Comparison of ENCODE assay signal across 17 mouse cellular contexts in genomic region chr17:37078990-37079389, GRCm38 (mm10). TPM values are rescaled to one million over a fixed set of nuclear protein-coding genes. Genes with fewer than 3 reads are reported as not detected.
DNase-seq lines count a peak whose midpoint lies in the region; ATAC-seq lines count a peak whose summit lies in the region.
"Had no signal": no experiment of that assay in that cellular context is flagged by ENCODE, and none has a peak within 500 bp of the region (broad histone marks: within the 10 kb centered on the region; RNA-seq: fewer than 3 reads in every experiment).

No protein-coding gene starts in this region.

- intact Hi-C loops in heart, postnatal 25 days (cut with DNase I) = no loop called here

- H3K27me3 ChIP-seq in embryonic facial prominence, embryonic 11.5 days (ENCODE audit: control insufficient read depth, insufficient read depth, low read length) = no peaks in the 10 kb centered on the region
- H3K27me3 ChIP-seq in embryonic facial prominence, embryonic 10.5 days (replicated peaks; ENCODE audit: low read depth, poor library complexity, severe bottlenecking) = no peaks in the 10 kb centered on the region
- H3K27me3 ChIP-seq in forebrain, embryonic 16.5 days (replicated peaks; ENCODE audit: control insufficient read depth, insufficient read depth, low read length) = no peaks in the 10 kb centered on the region
- peaks cover 10% of the 10 kb centered on the region for H3K27me3 ChIP-seq in midbrain, embryonic 12.5 days

- peaks cover 2% of the 10 kb centered on the region; the same call in 1 of the 2 replicates for H3K36me3 ChIP-seq in embryonic facial prominence, embryonic 11.5 days (replicated peaks; ENCODE audit: control insufficient read depth, insufficient read depth, low read depth, low read length)
- H3K36me3 ChIP-seq in embryonic facial prominence, embryonic 10.5 days (replicated peaks) = peaks cover 34% of the 10 kb centered on the region
- H3K36me3 ChIP-seq in forebrain, embryonic 16.5 days (ENCODE audit: control insufficient read depth, insufficient read depth) = peaks cover 15% of the 10 kb centered on the region
- H3K36me3 ChIP-seq in midbrain, embryonic 12.5 days = peaks cover 29% of the 10 kb centered on the region

- H3K9me3 ChIP-seq in embryonic facial prominence, embryonic 11.5 days (replicated peaks; ENCODE audit: control insufficient read depth, low read length) = no peaks in the 10 kb centered on the region
- H3K9me3 ChIP-seq in embryonic facial prominence, embryonic 10.5 days = no peaks in the 10 kb centered on the region
- no peaks in the 10 kb centered on the region for H3K9me3 ChIP-seq in forebrain, embryonic 16.5 days (ENCODE audit: control insufficient read depth, low read length)
- H3K9me3 ChIP-seq in midbrain, embryonic 12.5 days = no peaks in the 10 kb centered on the region

- no peak overlapping the region for H3K9ac ChIP-seq in embryonic facial prominence, embryonic 11.5 days (replicated peaks; ENCODE audit: low read length)
- H3K9ac ChIP-seq in forebrain, embryonic 16.5 days (replicated peaks; ENCODE audit: low read depth, low read length) = 0 out of 2 replicates have a peak overlapping the region, but pooled peaks have one; percentile 12
- no peak overlapping the region for H3K9ac ChIP-seq in midbrain, embryonic 12.5 days (replicated peaks)

- ATAC-seq in embryonic facial prominence, embryonic 11.5 days (replicated peaks; ENCODE audit: insufficient number of reproducible peaks, low FRiP score, low TSS enrichment, low read depth) = no peak
- ATAC-seq in forebrain, embryonic 16.5 days = peak; percentile 43
- ATAC-seq in midbrain, embryonic 12.5 days (ENCODE audit: low FRiP score, low read depth) = peak; percentile 57
- ATAC-seq in activated CD4-positive, CD25-positive, alpha-beta regulatory T cell, adult 4 months = no peak

- no peak overlapping the region for H3K27ac ChIP-seq in embryonic facial prominence, embryonic 11.5 days (replicated peaks; ENCODE audit: low read depth, low read length)
- no peak overlapping the region for H3K27ac ChIP-seq in embryonic facial prominence, embryonic 10.5 days (replicated peaks)
- H3K27ac ChIP-seq in forebrain, embryonic 16.5 days (ENCODE audit: low read length) = peak overlapping the region; percentile 3; the same call in 1 of the 2 replicates
- peak overlapping the region; percentile 39 for H3K27ac ChIP-seq in midbrain, embryonic 12.5 days (replicated peaks)
- H3K27ac ChIP-seq: macrophage had no signal

- WGBS in embryonic facial prominence, embryonic 11.5 days = 9% methylated on average over 2 of the region's 2 CpGs
- WGBS in embryonic facial prominence, embryonic 10.5 days = 10% methylated on average over 2 of the region's 2 CpGs
- 7% methylated on average over 2 of the region's 2 CpGs for WGBS in forebrain, embryonic 16.5 days
- 1% methylated on average over 2 of the region's 2 CpGs for WGBS in midbrain, embryonic 12.5 days

- no peak overlapping the region for H3K4me2 ChIP-seq in embryonic facial prominence, embryonic 11.5 days (ENCODE audit: low read depth, low read length)
- no peak overlapping the region for H3K4me2 ChIP-seq in forebrain, embryonic 16.5 days (ENCODE audit: low read length)
- H3K4me2 ChIP-seq in midbrain, embryonic 12.5 days (replicated peaks) = peak overlapping the region; percentile 25

- no peaks in the 10 kb centered on the region for H3K4me1 ChIP-seq in embryonic facial prominence, embryonic 11.5 days (ENCODE audit: control insufficient read depth, insufficient read depth, low read length)
- H3K4me1 ChIP-seq in embryonic facial prominence, embryonic 10.5 days = peaks cover 26% of the 10 kb centered on the region
- H3K4me1 ChIP-seq in forebrain, embryonic 16.5 days (replicated peaks; ENCODE audit: control insufficient read depth, insufficient read depth, low read length) = peaks cover 16% of the 10 kb centered on the region
- H3K4me1 ChIP-seq in midbrain, embryonic 12.5 days = peaks cover 22% of the 10 kb centered on the region

- peak; percentile 23 for DNase-seq in embryonic facial prominence, embryonic 11.5 days (ENCODE audit: low spot score)
- no peak for DNase-seq in embryonic facial prominence, embryonic 10.5 days (ENCODE audit: low spot score)
- peak; percentile 98 for DNase-seq in R1 (ENCODE audit: low read depth, low spot score)
- no peak for DNase-seq in heart, postnatal 25 days (ENCODE audit: low spot score)
- DNase-seq in adrenal gland, adult 18-20 months (ENCODE audit: low spot score in 2 of 2) = no peak
- DNase-seq: adrenal gland, adult 8-10 months; kidney, postnatal 25 days; thymus, postnatal 14 days had no signal

- H3K4me3 ChIP-seq in embryonic facial prominence, embryonic 11.5 days (ENCODE audit: low read depth, low read length) = no peak overlapping the region
- H3K4me3 ChIP-seq in embryonic facial prominence, embryonic 10.5 days = no peak overlapping the region
- H3K4me3 ChIP-seq in forebrain, embryonic 16.5 days (replicated peaks; ENCODE audit: low read length) = no peak overlapping the region
- H3K4me3 ChIP-seq in midbrain, embryonic 12.5 days = no peak overlapping the region

RNA-seq across cellular contexts. Expression of gene Olfr90, which starts 9.3 kb away (rescaled TPM):
- not detected in 2 replicates for polyA plus RNA-seq in embryonic facial prominence, embryonic 11.5 days (2014; fragmentation: Nextera tagmentation; extraction: Ambion mirVana)
- 0.19 TPM in 1 of 2 replicates, not detected in the other for polyA plus RNA-seq in embryonic facial prominence, embryonic 10.5 days (2016; fragmentation: Nextera tagmentation; extraction: Ambion mirVana)
- polyA plus RNA-seq in forebrain, embryonic 16.5 days (2015; fragmentation: Nextera tagmentation; extraction: Ambion mirVana) = not detected in 2 replicates
- 0.14 TPM in 1 of 2 replicates, not detected in the other for polyA plus RNA-seq in midbrain, embryonic 12.5 days (2016; fragmentation: Nextera tagmentation; extraction: Ambion mirVana)
- polyA plus RNA-seq in activated CD4-positive, CD25-positive, alpha-beta regulatory T cell, adult 4 months (2017; shearing (Covaris generic)) = under 1 TPM in 1 of 2 experiments, not detected in 1; 0.19 TPM
- not detected for total RNA-seq in heart, postnatal 25 days (2021)
- total RNA-seq in adrenal gland, adult 18-20 months (2021) = not detected
- total RNA-seq: adrenal gland, adult 8-10 months; heart, adult 8-10 months; left cerebral cortex, postnatal 25 days had no signal
- polyA plus RNA-seq: cortical plate, adult 2 months; liver, embryonic 16.5 days; macrophage had no signal

RNA-seq across cellular contexts. Expression of gene Olfr91, which starts 19.1 kb away (rescaled TPM):
- polyA plus RNA-seq in embryonic facial prominence, embryonic 11.5 days (2014; fragmentation: Nextera tagmentation; extraction: Ambion mirVana) = not detected in 2 replicates
- polyA plus RNA-seq in embryonic facial prominence, embryonic 10.5 days (2016; fragmentation: Nextera tagmentation; extraction: Ambion mirVana) = not detected in 2 replicates
- not detected in 2 replicates for polyA plus RNA-seq in forebrain, embryonic 16.5 days (2015; fragmentation: Nextera tagmentation; extraction: Ambion mirVana)
- not detected in 2 replicates for polyA plus RNA-seq in midbrain, embryonic 12.5 days (2016; fragmentation: Nextera tagmentation; extraction: Ambion mirVana)
- not detected for polyA plus RNA-seq in activated CD4-positive, CD25-positive, alpha-beta regulatory T cell, adult 4 months (2017; shearing (Covaris generic))
- total RNA-seq in heart, postnatal 25 days (2021) = not detected
- not detected for total RNA-seq in adrenal gland, adult 18-20 months (2021)
- total RNA-seq: adrenal gland, adult 8-10 months; heart, adult 8-10 months; left cerebral cortex, postnatal 25 days had no signal
- polyA plus RNA-seq: cortical plate, adult 2 months; liver, embryonic 16.5 days; macrophage had no signal

RNA-seq across cellular contexts. Expression of gene Gabbr1, which starts 33.2 kb away (rescaled TPM):
- 6.1 and 8.9 TPM in 2 replicates for polyA plus RNA-seq in embryonic facial prominence, embryonic 11.5 days (2014; fragmentation: Nextera tagmentation; extraction: Ambion mirVana)
- 7.0 and 9.4 TPM in 2 replicates for polyA plus RNA-seq in embryonic facial prominence, embryonic 10.5 days (2016; fragmentation: Nextera tagmentation; extraction: Ambion mirVana)
- polyA plus RNA-seq in forebrain, embryonic 16.5 days (2015; fragmentation: Nextera tagmentation; extraction: Ambion mirVana) = 46.0 and 58.6 TPM in 2 replicates
- polyA plus RNA-seq in midbrain, embryonic 12.5 days (2016; fragmentation: Nextera tagmentation; extraction: Ambion mirVana) = 33.4 and 35.9 TPM in 2 replicates
- polyA plus RNA-seq in activated CD4-positive, CD25-positive, alpha-beta regulatory T cell, adult 4 months (2017; shearing (Covaris generic)) = 1 to 10 TPM; 5.0 to 6.2 TPM
- total RNA-seq in heart, postnatal 25 days (2021) = 1 to 10 TPM; 6.9 to 7.4 TPM
- 10 to 100 TPM; 23.3 to 28.6 TPM for total RNA-seq in adrenal gland, adult 18-20 months (2021)

RNA-seq across cellular contexts. Expression of gene Olfr92, which starts 40.9 kb away (rescaled TPM):
- polyA plus RNA-seq in embryonic facial prominence, embryonic 11.5 days (2014; fragmentation: Nextera tagmentation; extraction: Ambion mirVana) = not detected in 2 replicates
- polyA plus RNA-seq in embryonic facial prominence, embryonic 10.5 days (2016; fragmentation: Nextera tagmentation; extraction: Ambion mirVana) = not detected in 2 replicates
- not detected in 2 replicates for polyA plus RNA-seq in forebrain, embryonic 16.5 days (2015; fragmentation: Nextera tagmentation; extraction: Ambion mirVana)
- polyA plus RNA-seq in midbrain, embryonic 12.5 days (2016; fragmentation: Nextera tagmentation; extraction: Ambion mirVana) = not detected in 2 replicates
- not detected for polyA plus RNA-seq in activated CD4-positive, CD25-positive, alpha-beta regulatory T cell, adult 4 months (2017; shearing (Covaris generic))
- total RNA-seq in heart, postnatal 25 days (2021) = not detected
- total RNA-seq in adrenal gland, adult 18-20 months (2021) = not detected
- total RNA-seq: adrenal gland, adult 8-10 months; heart, adult 8-10 months; left cerebral cortex, postnatal 25 days had no signal
- polyA plus RNA-seq: cortical plate, adult 2 months; liver, embryonic 16.5 days; macrophage; neural tube, embryonic 14.5 days had no signal

RNA-seq across cellular contexts. Expression of gene Mog, which starts 55.8 kb away (rescaled TPM):
- polyA plus RNA-seq in embryonic facial prominence, embryonic 11.5 days (2014; fragmentation: Nextera tagmentation; extraction: Ambion mirVana) = 0.20 TPM in 1 of 2 replicates, not detected in the other
- 0.18 and 0.31 TPM in 2 replicates for polyA plus RNA-seq in embryonic facial prominence, embryonic 10.5 days (2016; fragmentation: Nextera tagmentation; extraction: Ambion mirVana)
- polyA plus RNA-seq in forebrain, embryonic 16.5 days (2015; fragmentation: Nextera tagmentation; extraction: Ambion mirVana) = 1.9 and 2.9 TPM in 2 replicates
- polyA plus RNA-seq in midbrain, embryonic 12.5 days (2016; fragmentation: Nextera tagmentation; extraction: Ambion mirVana) = 0.68 and 0.96 TPM in 2 replicates
- not detected for polyA plus RNA-seq in activated CD4-positive, CD25-positive, alpha-beta regulatory T cell, adult 4 months (2017; shearing (Covaris generic))
- not detected for total RNA-seq in heart, postnatal 25 days (2021)
- not detected for total RNA-seq in adrenal gland, adult 18-20 months (2021)
- total RNA-seq: adrenal gland, adult 8-10 months; heart, adult 8-10 months had no signal
- polyA plus RNA-seq: liver, embryonic 16.5 days; macrophage had no signal

Comparison
In these comparisons a context has a peak if more than half of its experiments do, and no peak if none do; other contexts are left out.
1. DNase-seq: peak in embryonic facial prominence, embryonic 11.5 days (single experiment) and R1 (single experiment); none in embryonic facial prominence, embryonic 10.5 days (single experiment), heart, postnatal 25 days (single experiment) and adrenal gland, adult 18-20 months (0 of 2).
2. ATAC-seq: peak in forebrain, embryonic 16.5 days (single experiment) and midbrain, embryonic 12.5 days (single experiment); none in embryonic facial prominence, embryonic 11.5 days (single experiment) and activated CD4-positive, CD25-positive, alpha-beta regulatory T cell, adult 4 months (single experiment).
3. H3K27ac ChIP-seq: peak in forebrain, embryonic 16.5 days (single experiment) and midbrain, embryonic 12.5 days (single experiment); none in embryonic facial prominence, embryonic 11.5 days (single experiment) and embryonic facial prominence, embryonic 10.5 days (single experiment).